Mouse (Mus musculus) heart, embryonic 15.5 days (tissue): ENCODE measurements at regions not wholly inside any gene's neighbourhood (a gene's known extent, or its start where the extent isn't known, plus 50 kb on each side); places are given as distances from the start of the nearest gene placed in this dataset.

ENCODE experiments used
- ATAC-seq: fragments of 200-750 bp; cut with Nextera tagmentation; replicated peaks from 2 replicates; pipeline ENCODE4 v1.8.0; 2017; ENCODE audit warnings: low read depth, moderate TSS enrichment; ENCODE audit not compliant: insufficient number of reproducible peaks, insufficient read depth, low FRiP score
- H3K27ac ChIP-seq: fragments of 300-500 bp; sonication (generic); 2 replicates; pipeline ENCODE4 v1.5.1; 2015; ENCODE audit warnings: mild to moderate bottlenecking, inconsistent platforms
- H3K27me3 ChIP-seq: fragments of 300-500 bp; sonication (generic); 2 replicates; pipeline ENCODE4 v1.6.1; 2015; ENCODE audit warnings: inconsistent platforms
- H3K36me3 ChIP-seq: fragments of 300-500 bp; sonication (generic); 2 replicates; pipeline ENCODE4 v1.6.1; 2015; ENCODE audit warnings: mild to moderate bottlenecking, inconsistent platforms
- H3K4me1 ChIP-seq: fragments of 300-500 bp; sonication (generic); replicated peaks from 2 replicates; pipeline ENCODE4 v1.6.1; 2015; ENCODE audit warnings: inconsistent platforms
- H3K4me2 ChIP-seq: fragments of 300-500 bp; sonication (generic); 2 replicates; pipeline ENCODE4 v1.6.1; 2015; ENCODE audit warnings: inconsistent platforms, mild to moderate bottlenecking, moderate library complexity
- H3K4me3 ChIP-seq: fragments of 300-500 bp; sonication (generic); 2 replicates; pipeline ENCODE4 v1.5.1; 2015; ENCODE audit warnings: mild to moderate bottlenecking, inconsistent platforms
- H3K9ac ChIP-seq: fragments of 300-500 bp; sonication (generic); 2 replicates; pipeline ENCODE4 v1.6.1; 2015; ENCODE audit warnings: mild to moderate bottlenecking, inconsistent platforms
- H3K9me3 ChIP-seq: fragments of 300-500 bp; sonication (generic); replicated peaks from 2 replicates; pipeline ENCODE4 v1.6.1; 2016; ENCODE audit warnings: inconsistent platforms
- WGBS: fragments of 180-500 bp; shearing (Covaris S2); methylation state at CpG from one replicate; pipeline ENCODE4 v1.1.7; 2015; ENCODE audit warnings: mixed read lengths; 5-methylcytosine and 5-hydroxymethylcytosine counted together

GRCm38 (mm10) chr8:27677143-27678106, 230.0 kb downstream of the Poteg start:
- Histone ChIP-seq H3K9me3 (no peaks in the 10 kb centered on the region), H3K4me2 (peak overlapping the region; percentile 37; the same call in 1 of the 2 replicates), H3K9ac (no peak overlapping the region; the same call in 1 of the 2 replicates), H3K4me1 (no peaks in the 10 kb centered on the region; the same call in 1 of the 2 replicates), H3K27ac (no peak overlapping the region), H3K27me3 (no peaks in the 10 kb centered on the region), H3K4me3 (no peak overlapping the region), H3K36me3 (no peaks in the 10 kb centered on the region)
- ATAC-seq: no peak
- WGBS: 34% methylated on average over 13 of the region's 13 CpGs

GRCm38 (mm10) chr8:27679164-27679563, 231.7 kb downstream of the Poteg start:
- no peak for ATAC-seq
- no peak overlapping the region for H3K4me2 ChIP-seq
- H3K9ac ChIP-seq: no peak overlapping the region
- no peak overlapping the region for H3K4me3 ChIP-seq
- no peaks in the 10 kb centered on the region for H3K27me3 ChIP-seq
- H3K4me1 ChIP-seq: no peaks in the 10 kb centered on the region; the same call in 1 of the 2 replicates
- 7% methylated on average over 2 of the region's 2 CpGs for WGBS
- H3K36me3 ChIP-seq: no peaks in the 10 kb centered on the region
- no peak overlapping the region for H3K27ac ChIP-seq
- no peaks in the 10 kb centered on the region for H3K9me3 ChIP-seq

DNA sequence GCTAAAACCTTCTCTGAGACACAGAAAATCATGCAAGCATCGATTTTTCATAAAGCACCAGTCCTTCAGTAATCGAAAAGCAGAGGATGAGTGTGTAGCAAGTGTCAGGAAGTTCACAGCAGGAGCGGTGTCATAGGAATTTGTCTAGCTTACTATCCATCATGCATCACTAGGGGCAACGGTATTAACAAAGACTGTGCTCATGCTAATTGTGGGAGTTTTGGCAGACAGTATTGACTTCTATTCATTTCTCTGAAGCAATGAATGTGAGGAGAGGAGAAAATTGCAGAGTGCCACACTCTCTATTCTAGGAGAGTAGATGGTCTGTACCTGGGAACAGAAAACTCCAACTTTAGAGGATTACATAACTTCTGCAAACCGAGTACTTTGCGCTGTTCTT, 274.5 kb downstream of the Poteg start:
- no peak overlapping the region for H3K27ac ChIP-seq
- no peaks in the 10 kb centered on the region for H3K27me3 ChIP-seq
- H3K9me3 ChIP-seq: no peaks in the 10 kb centered on the region
- ATAC-seq: no peak
- no peaks in the 10 kb centered on the region for H3K4me1 ChIP-seq
- no peak overlapping the region for H3K4me2 ChIP-seq
- no peaks in the 10 kb centered on the region for H3K36me3 ChIP-seq
- 73% methylated on average over 6 of the region's 6 CpGs for WGBS
- H3K9ac ChIP-seq: no peak overlapping the region
- no peak overlapping the region for H3K4me3 ChIP-seq

DNA sequence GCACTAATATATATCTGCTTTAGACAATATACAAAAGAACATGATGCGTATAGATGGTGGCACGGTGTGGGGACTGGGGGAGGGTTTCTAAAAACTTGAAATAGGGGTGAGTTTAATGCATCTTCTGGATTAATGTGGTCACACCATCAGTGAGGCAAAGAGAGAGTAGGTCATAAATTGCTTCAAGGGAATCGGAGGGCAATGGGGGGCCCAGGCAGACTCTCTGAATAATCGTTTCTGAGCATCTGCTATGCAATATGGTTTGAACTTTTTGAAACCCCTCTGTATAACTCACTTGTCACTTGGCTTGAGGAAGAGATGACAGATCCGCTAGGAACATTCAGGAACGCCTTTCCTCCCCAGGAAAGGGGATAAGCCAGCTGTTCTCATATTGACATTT, 322.8 kb downstream of the Poteg start:
- H3K27me3 ChIP-seq: no peaks in the 10 kb centered on the region
- H3K9ac ChIP-seq: no peak overlapping the region
- no peaks in the 10 kb centered on the region for H3K4me1 ChIP-seq
- 67% methylated on average over 6 of the region's 6 CpGs for WGBS
- no peak overlapping the region for H3K4me3 ChIP-seq
- H3K36me3 ChIP-seq: no peaks in the 10 kb centered on the region
- H3K9me3 ChIP-seq: no peaks in the 10 kb centered on the region
- no peak overlapping the region for H3K27ac ChIP-seq
- no peak for ATAC-seq
- no peak overlapping the region for H3K4me2 ChIP-seq

GRCm38 (mm10) chr8:27770803-27771202, 323.3 kb downstream of the Poteg start:
- Histone ChIP-seq H3K9me3 (no peaks in the 10 kb centered on the region), H3K27ac (no peak overlapping the region), H3K9ac (no peak overlapping the region), H3K4me3 (no peak overlapping the region), H3K4me1 (no peaks in the 10 kb centered on the region), H3K4me2 (no peak overlapping the region), H3K36me3 (no peaks in the 10 kb centered on the region), H3K27me3 (no peaks in the 10 kb centered on the region)
- ATAC-seq: no peak
- 38% methylated on average over 8 of the region's 8 CpGs for WGBS

GRCm38 (mm10) chr8:27771250-27771649, 323.8 kb downstream of the Poteg start:
- Histone ChIP-seq H3K9me3 (no peaks in the 10 kb centered on the region), H3K4me2 (no peak overlapping the region), H3K4me3 (no peak overlapping the region), H3K9ac (no peak overlapping the region), H3K27me3 (no peaks in the 10 kb centered on the region), H3K4me1 (no peaks in the 10 kb centered on the region), H3K27ac (no peak overlapping the region), H3K36me3 (no peaks in the 10 kb centered on the region)
- ATAC-seq: no peak

GRCm38 (mm10) chr8:27778982-27779381, 331.5 kb downstream of the Poteg start:
- H3K36me3 ChIP-seq: no peaks in the 10 kb centered on the region
- no peaks in the 10 kb centered on the region for H3K27me3 ChIP-seq
- 56% methylated on average over 3 of the region's 3 CpGs for WGBS
- H3K27ac ChIP-seq: no peak overlapping the region
- no peaks in the 10 kb centered on the region for H3K9me3 ChIP-seq
- no peak for ATAC-seq
- H3K4me1 ChIP-seq: no peaks in the 10 kb centered on the region
- H3K4me3 ChIP-seq: no peak overlapping the region
- H3K4me2 ChIP-seq: no peak overlapping the region
- no peak overlapping the region for H3K9ac ChIP-seq
